Mouse (Mus musculus) frontal cortex, adult (tissue): ENCODE measurements around the gene Hsf2bp.
A peak's percentile ranks its signal among the peaks of the same experiment; 100 is the strongest.

ENCODE experiments used
- ATAC-seq: cut with Nextera tagmentation; 2 replicates; pipeline ENCODE4 v1.9.2; 2017; ENCODE audit warnings: mild to moderate bottlenecking, moderate library complexity, mixed read lengths; ENCODE audit not compliant: low TSS enrichment

Hsf2bp gene

GRCm38 (mm10) chr17:31982326-31983190 is 53.6 kb downstream of the Hsf2bp start:
- no peak for ATAC-seq

GRCm38 (mm10) chr17:31979888-31980287 is 56.3 kb downstream of the Hsf2bp start:
- no peak for ATAC-seq

GRCm38 (mm10) chr17:31977131-31977530 is 59.0 kb downstream of the Hsf2bp start:
- ATAC-seq, result no peak

GRCm38 (mm10) chr17:31976501-31976900 is 59.6 kb downstream of the Hsf2bp start:
- ATAC-seq, result no peak

GRCm38 (mm10) chr17:31974694-31975093 is 61.5 kb downstream of the Hsf2bp start:
- no peak for ATAC-seq

GRCm38 (mm10) chr17:31973664-31974230 is 62.4 kb downstream of the Hsf2bp start:
- ATAC-seq, result 0 out of 2 replicates have a peak, but pooled peaks have one; percentile 16

GRCm38 (mm10) chr17:31970890-31971289 is 65.3 kb downstream of the Hsf2bp start:
- no peak for ATAC-seq

- no peak for ATAC-seq
Observed at GRCm38 (mm10) chr17:31968801-31969200, 67.3 kb downstream of the Hsf2bp start.

GRCm38 (mm10) chr17:31967311-31967710 is 68.8 kb downstream of the Hsf2bp start:
- no peak for ATAC-seq

GRCm38 (mm10) chr17:31966566-31966965 is 69.6 kb downstream of the Hsf2bp start:
- ATAC-seq, result no peak

GRCm38 (mm10) chr17:31965623-31966022 is 70.5 kb downstream of the Hsf2bp start:
- no peak for ATAC-seq

GRCm38 (mm10) chr17:31962930-31963329 is 73.2 kb downstream of the Hsf2bp start:
- no peak for ATAC-seq

- ATAC-seq, result no peak
Observed at GRCm38 (mm10) chr17:31962281-31962680, 73.9 kb downstream of the Hsf2bp start.

GRCm38 (mm10) chr17:31954551-31955140 is 81.5 kb downstream of the Hsf2bp start:
- no peak for ATAC-seq

GRCm38 (mm10) chr17:31949076-31949475 is 87.1 kb downstream of the Hsf2bp start:
- ATAC-seq, result no peak

- ATAC-seq, result no peak
Observed at GRCm38 (mm10) chr17:31946436-31946835, 89.7 kb downstream of the Hsf2bp start.

- no peak for ATAC-seq
Observed at GRCm38 (mm10) chr17:31943881-31944539, 92.1 kb downstream of the Hsf2bp start.

GRCm38 (mm10) chr17:31941616-31942015 is 94.5 kb downstream of the Hsf2bp start:
- no peak for ATAC-seq

- ATAC-seq, result no peak
Observed at GRCm38 (mm10) chr17:31940607-31941006, 95.5 kb downstream of the Hsf2bp start.

GRCm38 (mm10) chr17:31939292-31940060 is 96.7 kb downstream of the Hsf2bp start:
- ATAC-seq, result no peak

- ATAC-seq, result no peak
Observed at GRCm38 (mm10) chr17:31938539-31939260, 97.4 kb downstream of the Hsf2bp start.
